Mouse (Mus musculus): ENCODE measurements around the gene Hist1h4h.

Hist1h4h gene

DNA sequence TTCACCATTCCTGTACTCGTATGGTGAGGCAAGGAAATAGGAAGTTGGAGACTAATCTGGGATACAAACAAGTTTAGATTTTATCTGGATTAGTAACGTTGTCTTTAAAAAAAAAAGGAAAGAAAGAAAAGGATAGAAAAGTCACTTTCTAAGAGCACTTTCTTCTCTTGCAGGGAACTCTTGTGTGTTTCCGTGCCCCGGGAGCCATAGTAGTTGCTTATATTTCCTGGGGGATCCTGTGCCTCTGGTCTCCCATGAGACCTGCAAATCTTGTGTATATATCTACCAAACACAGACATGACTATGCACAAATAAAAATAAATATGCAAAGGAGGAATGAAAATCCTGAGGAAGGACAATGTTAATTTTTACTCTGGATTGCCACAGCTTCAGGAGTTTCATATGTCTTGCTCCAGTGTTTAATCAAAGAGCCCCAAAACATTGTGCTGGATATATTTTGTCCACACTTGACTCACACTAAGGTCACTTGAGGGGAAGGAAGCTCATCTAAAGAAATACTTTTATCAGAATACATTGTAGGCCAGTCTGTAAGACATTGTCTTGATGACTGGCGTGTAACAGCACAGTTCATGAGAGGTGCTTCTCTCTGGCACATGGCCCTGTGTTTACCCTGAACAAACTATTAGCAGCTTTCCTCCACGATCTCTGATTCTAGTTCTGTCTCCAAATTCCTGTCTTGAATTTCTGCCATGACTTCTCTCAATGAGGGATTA, 46.2 kb downstream of the Hist1h4h start:
- no peak for DNase-seq

DNA sequence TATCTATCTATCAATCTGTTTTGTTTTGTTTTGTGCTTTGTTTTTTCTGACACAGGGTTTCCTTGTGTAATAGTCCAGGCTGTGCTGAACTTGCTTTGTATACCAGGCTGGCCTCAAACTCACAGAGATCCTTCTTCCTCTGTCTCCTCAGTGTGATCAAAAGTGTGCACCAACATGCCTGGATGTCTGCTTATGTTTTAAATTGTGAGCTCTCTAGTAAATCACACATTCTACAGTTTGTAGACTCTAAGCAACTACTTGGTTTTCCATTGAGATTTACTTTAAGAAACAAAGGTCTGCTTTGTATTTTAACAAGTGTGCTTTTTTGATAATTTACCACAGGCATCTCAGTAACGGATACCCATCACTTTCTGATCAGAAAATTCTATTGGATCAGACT, 47.0 kb downstream of the Hist1h4h start:
- DNase-seq: no peak

Data from lung, adult 18-20 months (tissue).